Mouse (Mus musculus) bone marrow, adult 2 months (tissue): ENCODE data around the gene Tyr. TPM values are rescaled to one million over a fixed set of nuclear protein-coding genes. Genes with fewer than 3 reads are reported as not detected.
"Not testable (repeated sequence)": the region's sequence is repeated elsewhere in the genome, so short reads cannot be mapped to it uniquely, and the experiment has no call there.

Source experiments
- H3K27ac ChIP-seq: fragments of 200-500 bp; 2 replicates; pipeline ENCODE4 v1.5.1; 2012; ENCODE audit warnings: low read depth, mild to moderate bottlenecking, control low read depth, inconsistent platforms, low read length; ENCODE audit not compliant: control insufficient read depth, poor library complexity, insufficient read depth
- H3K4me1 ChIP-seq: fragments of 200-500 bp; 2 replicates; pipeline ENCODE4 v1.6.1; 2011; ENCODE audit warnings: low read length; ENCODE audit not compliant: control insufficient read depth, insufficient read depth
- H3K4me3 ChIP-seq: fragments of 200-500 bp; replicated peaks from 2 replicates; pipeline ENCODE3; 2011; ENCODE audit warnings: mild to moderate bottlenecking, low read depth, low read length, control low read depth; ENCODE audit not compliant: control insufficient read depth
- CTCF ChIP-seq: fragments of 200-500 bp; IDR thresholded peaks from 2 replicates; pipeline ENCODE4 v1.5.1; 2011; ENCODE audit warnings: low read length, control low read depth; ENCODE audit not compliant: control insufficient read depth, insufficient read depth
- POLR2A ChIP-seq: fragments of 200-500 bp; IDR thresholded peaks from 2 replicates; pipeline ENCODE4 v1.6.1; 2011; ENCODE audit warnings: low read depth, mild to moderate bottlenecking, control low read depth, low read length, borderline replicate concordance; ENCODE audit not compliant: control insufficient read depth
- WGBS: fragments of 180-500 bp; shearing (Covaris S2); methylation state at CpG from one replicate; pipeline ENCODE4 v1.1.7; 2018; 5-methylcytosine and 5-hydroxymethylcytosine counted together
- polyA plus RNA-seq: library from polyadenylated mRNA; stranded (reverse); fragments of >200 nt; gene quantifications from 2 replicates; pipeline ENCODE4 v1.2.4, GENCODE M21; 2011; ENCODE audit warnings: low replicate concordance; ENCODE audit not compliant: missing spikeins, insufficient read depth, insufficient read length

The Tyr gene
- polyA plus RNA-seq: not detected in 2 replicates

GRCm38 (mm10) chr7:87493412-87493811 lies at the start of gene Tyr:
TSS of gene Tyr (minus strand) at chr7:87493512.
- Histone ChIP-seq H3K4me1 (no peaks in the 10 kb centered on the region), H3K4me3 (no peak within 1 kb of the TSS), H3K27ac (no peak within 1 kb of the TSS)
- no peak for TF ChIP-seq POLR2A
- no peak for TF ChIP-seq CTCF

GRCm38 (mm10) chr7:87539031-87539430 lies 45.7 kb upstream of the Tyr start:
- H3K4me3 ChIP-seq: no peak overlapping the region
- TF ChIP-seq POLR2A (no peak), CTCF (no peak)
- no peak overlapping the region for H3K27ac ChIP-seq
- H3K4me1 ChIP-seq: no peaks in the 10 kb centered on the region

GRCm38 (mm10) chr7:87494124-87494682 lies 891 bp upstream of the Tyr start:
- TF ChIP-seq POLR2A: no peak
- TF ChIP-seq CTCF: no peak
- WGBS: 12% methylated on average over 4 of the region's 4 CpGs

GRCm38 (mm10) chr7:87488024-87488423 lies 5.3 kb downstream of the Tyr start:
- no peak overlapping the region for H3K4me3 ChIP-seq
- 59% methylated on average over 3 of the region's 3 CpGs for WGBS
- no peak overlapping the region for H3K27ac ChIP-seq
- H3K4me1 ChIP-seq: no peaks in the 10 kb centered on the region
- no peak for TF ChIP-seq CTCF
- TF ChIP-seq POLR2A: no peak

More at GRCm38 (mm10) chr7:87494124-87494682, 891 bp upstream of the Tyr start:
- Histone ChIP-seq H3K4me1 (no peaks in the 10 kb centered on the region), H3K27ac (no peak overlapping the region), H3K4me3 (no peak overlapping the region)

GRCm38 (mm10) chr7:87413271-87413670 lies 80.0 kb downstream of the Tyr start:
- no peak overlapping the region for H3K27ac ChIP-seq
- no peaks in the 10 kb centered on the region for H3K4me1 ChIP-seq
- no peak for TF ChIP-seq CTCF
- TF ChIP-seq POLR2A: no peak
- 66% methylated on average over 1 of the region's 1 CpGs for WGBS
- H3K4me3 ChIP-seq: no peak overlapping the region

- H3K4me3 ChIP-seq, H3K27ac ChIP-seq, H3K4me1 ChIP-seq: not testable (repeated sequence)
- WGBS: 3% methylated on average over 4 of the region's 4 CpGs
Measured at GRCm38 (mm10) chr7:87411373-87411772, 81.9 kb downstream of the Tyr start.

GRCm38 (mm10) chr7:87397023-87397422 lies 96.3 kb downstream of the Tyr start:
- TF ChIP-seq CTCF (no peak), POLR2A (no peak)
- H3K4me3 ChIP-seq: no peak overlapping the region
- 84% methylated on average over 7 of the region's 7 CpGs for WGBS
- H3K4me1 ChIP-seq: no peaks in the 10 kb centered on the region
- H3K27ac ChIP-seq: no peak overlapping the region

- WGBS: 54% methylated on average over 2 of the region's 2 CpGs
- H3K4me3 ChIP-seq: no peak overlapping the region
- no peak overlapping the region for H3K27ac ChIP-seq
- no peaks in the 10 kb centered on the region for H3K4me1 ChIP-seq
- no peak for TF ChIP-seq POLR2A
- TF ChIP-seq CTCF: no peak
Measured at GRCm38 (mm10) chr7:87374935-87375334, 118.4 kb downstream of the Tyr start.

Other genes starting within 250 kb of the Tyr start
- gene Nox4, start 247.4 kb downstream of the Tyr start, polyA plus RNA-seq: 0.34 TPM in 1 of 2 replicates, not detected in the other
- not detected in 2 replicates for gene Grm5, start 90.7 kb upstream of the Tyr start, polyA plus RNA-seq